Mouse (Mus musculus): ENCODE data around the gene Rassf8. TPM values are rescaled to one million over a fixed set of nuclear protein-coding genes. Genes with fewer than 3 reads are reported as not detected.

Gene Rassf8
- polyA plus RNA-seq, 1 experiment: 23.1 TPM

- no peak for DNase-seq (ENCODE audit: low read depth)
These were observed 115.8 kb downstream of the Rassf8 start for GRCm38 (mm10) chr6:145862321-145862720.

- DNase-seq (ENCODE audit: low read depth): no peak
These were observed 116.2 kb downstream of the Rassf8 start for GRCm38 (mm10) chr6:145862739-145863064.

- DNase-seq (ENCODE audit: low read depth): no peak
These were observed 116.8 kb downstream of the Rassf8 start for GRCm38 (mm10) chr6:145863065-145863971.

- no peak for DNase-seq (ENCODE audit: low read depth)
These were observed 117.6 kb downstream of the Rassf8 start for GRCm38 (mm10) chr6:145864171-145864570.

- no peak for DNase-seq (ENCODE audit: low read depth)
These were observed 118.8 kb downstream of the Rassf8 start, which contains the start of gene Bhlhe41 for GRCm38 (mm10) chr6:145865289-145865885. TSS of gene Bhlhe41 (minus strand) at chr6:145865558.

- DNase-seq (ENCODE audit: low read depth): no peak
These were observed 119.6 kb downstream of the Rassf8 start for GRCm38 (mm10) chr6:145865886-145866851.

- no peak for DNase-seq (ENCODE audit: low read depth)
These were observed 120.6 kb downstream of the Rassf8 start for GRCm38 (mm10) chr6:145867111-145867510.

Other genes with a start within 250 kb of the Rassf8 start
- 1.5 and 2.5 TPM in 2 replicates for gene Lmntd1, start 132.4 kb upstream of the Rassf8 start, polyA plus RNA-seq (2012; rRNA removed)
- 1.7 and 5.1 TPM in 2 replicates for gene Tuba3b, start 131.0 kb upstream of the Rassf8 start, polyA plus RNA-seq (2012; rRNA removed)
- 17.5 and 35.5 TPM in 2 replicates for gene Bhlhe41, start 118.8 kb downstream of the Rassf8 start, polyA plus RNA-seq (2012; rRNA removed)
- 14.3 and 15.5 TPM in 2 replicates for gene Sspn, start 184.9 kb downstream of the Rassf8 start, polyA plus RNA-seq (2012; rRNA removed)

Data from gonadal fat pad, adult 2 months (tissue).